Mouse (Mus musculus): ENCODE results near the gene Clca2. TPM values are rescaled to one million over a fixed set of nuclear protein-coding genes. Genes with fewer than 3 reads are reported as not detected.

Gene Clca2
- polyA plus RNA-seq (2014; fragmentation: Nextera tagmentation; extraction: Ambion mirVana): 0.18 and 0.24 TPM in 2 replicates

- H3K27ac ChIP-seq (ENCODE audit: low read depth, low read length): no peak within 1 kb of the TSS
- H3K9me3 ChIP-seq (ENCODE audit: control insufficient read depth, low read length): no peaks in the 10 kb centered on the region
- no peaks in the 10 kb centered on the region for H3K27me3 ChIP-seq (ENCODE audit: control insufficient read depth, insufficient read depth, low read length)
- DNase-seq (ENCODE audit: low spot score) (no peak), ATAC-seq (ENCODE audit: insufficient read depth, low FRiP score, low TSS enrichment) (no peak)
- 73% methylated on average over 6 of the region's 6 CpGs for WGBS
- H3K4me1 ChIP-seq (ENCODE audit: control insufficient read depth, insufficient read depth, low read length): no peaks in the 10 kb centered on the region
- H3K36me3 ChIP-seq (ENCODE audit: control insufficient read depth, insufficient read depth, low read length): no peaks in the 10 kb centered on the region
- no peak within 1 kb of the TSS for H3K4me2 ChIP-seq (ENCODE audit: low read depth)
- no peak within 1 kb of the TSS for H3K9ac ChIP-seq (ENCODE audit: low read length)
- H3K4me3 ChIP-seq (ENCODE audit: low read depth, low read length): no peak within 1 kb of the TSS
Measured at GRCm38 (mm10) chr3:145099291-145099690, at the start of gene Clca2. Gene Clca2, minus strand, starts transcription at chr3:145099443.

- H3K4me2 ChIP-seq (ENCODE audit: low read depth): no peak overlapping the region
- H3K27ac ChIP-seq (ENCODE audit: low read depth, low read length): no peak overlapping the region
- DNase-seq (ENCODE audit: low spot score) (no peak), ATAC-seq (ENCODE audit: insufficient read depth, low FRiP score, low TSS enrichment) (no peak)
- no peaks in the 10 kb centered on the region for H3K4me1 ChIP-seq (ENCODE audit: control insufficient read depth, insufficient read depth, low read length)
- no peaks in the 10 kb centered on the region for H3K27me3 ChIP-seq (ENCODE audit: control insufficient read depth, insufficient read depth, low read length)
- no peaks in the 10 kb centered on the region for H3K36me3 ChIP-seq (ENCODE audit: control insufficient read depth, insufficient read depth, low read length)
- no peak overlapping the region for H3K9ac ChIP-seq (ENCODE audit: low read length)
- H3K9me3 ChIP-seq (ENCODE audit: control insufficient read depth, low read length): no peaks in the 10 kb centered on the region
- H3K4me3 ChIP-seq (ENCODE audit: low read depth, low read length): no peak overlapping the region
Measured at GRCm38 (mm10) chr3:145147952-145148351, 48.7 kb upstream of the Clca2 start.

- 86% methylated on average over 2 of the region's 2 CpGs for WGBS
- Histone ChIP-seq H3K9me3 (ENCODE audit: control insufficient read depth, low read length) (no peaks in the 10 kb centered on the region), H3K27ac (ENCODE audit: low read depth, low read length) (no peak overlapping the region), H3K4me3 (ENCODE audit: low read depth, low read length) (no peak overlapping the region), H3K4me2 (ENCODE audit: low read depth) (no peak overlapping the region), H3K27me3 (ENCODE audit: control insufficient read depth, insufficient read depth, low read length) (no peaks in the 10 kb centered on the region), H3K9ac (ENCODE audit: low read length) (no peak overlapping the region), H3K4me1 (ENCODE audit: control insufficient read depth, insufficient read depth, low read length) (no peaks in the 10 kb centered on the region), H3K36me3 (ENCODE audit: control insufficient read depth, insufficient read depth, low read length) (no peaks in the 10 kb centered on the region)
- no peak for DNase-seq (ENCODE audit: low spot score)
- no peak for ATAC-seq (ENCODE audit: insufficient read depth, low FRiP score, low TSS enrichment)
Measured at GRCm38 (mm10) chr3:145147483-145147882, 48.2 kb upstream of the Clca2 start.

- no peaks in the 10 kb centered on the region for H3K36me3 ChIP-seq (ENCODE audit: control insufficient read depth, insufficient read depth, low read length)
- no peaks in the 10 kb centered on the region for H3K27me3 ChIP-seq (ENCODE audit: control insufficient read depth, insufficient read depth, low read length)
- H3K4me1 ChIP-seq (ENCODE audit: control insufficient read depth, insufficient read depth, low read length): no peaks in the 10 kb centered on the region
- no peak overlapping the region for H3K4me3 ChIP-seq (ENCODE audit: low read depth, low read length)
- H3K27ac ChIP-seq (ENCODE audit: low read depth, low read length): no peak overlapping the region
- H3K9me3 ChIP-seq (ENCODE audit: control insufficient read depth, low read length): no peaks in the 10 kb centered on the region
- WGBS: 93% methylated on average over 9 of the region's 9 CpGs
- ATAC-seq (ENCODE audit: insufficient read depth, low FRiP score, low TSS enrichment) (no peak), DNase-seq (ENCODE audit: low spot score) (no peak)
- H3K9ac ChIP-seq (ENCODE audit: low read length): no peak overlapping the region
- no peak overlapping the region for H3K4me2 ChIP-seq (ENCODE audit: low read depth)
Measured at GRCm38 (mm10) chr3:145146871-145147270, 47.6 kb upstream of the Clca2 start.

GRCm38 (mm10) chr3:145143856-145144255, 44.6 kb upstream of the Clca2 start:
- 89% methylated on average over 10 of the region's 10 CpGs for WGBS
- no peaks in the 10 kb centered on the region for H3K4me1 ChIP-seq (ENCODE audit: control insufficient read depth, insufficient read depth, low read length)
- H3K9ac ChIP-seq (ENCODE audit: low read length): no peak overlapping the region
- no peaks in the 10 kb centered on the region for H3K9me3 ChIP-seq (ENCODE audit: control insufficient read depth, low read length)
- no peak overlapping the region for H3K27ac ChIP-seq (ENCODE audit: low read depth, low read length)
- no peak for DNase-seq (ENCODE audit: low spot score)
- H3K27me3 ChIP-seq (ENCODE audit: control insufficient read depth, insufficient read depth, low read length): no peaks in the 10 kb centered on the region
- no peak overlapping the region for H3K4me3 ChIP-seq (ENCODE audit: low read depth, low read length)
- no peak for ATAC-seq (ENCODE audit: insufficient read depth, low FRiP score, low TSS enrichment)
- H3K36me3 ChIP-seq (ENCODE audit: control insufficient read depth, insufficient read depth, low read length): no peaks in the 10 kb centered on the region
- H3K4me2 ChIP-seq (ENCODE audit: low read depth): no peak overlapping the region

- Histone ChIP-seq H3K9ac (ENCODE audit: low read length) (no peak overlapping the region), H3K4me1 (ENCODE audit: control insufficient read depth, insufficient read depth, low read length) (no peaks in the 10 kb centered on the region), H3K4me3 (ENCODE audit: low read depth, low read length) (no peak overlapping the region), H3K4me2 (ENCODE audit: low read depth) (no peak overlapping the region), H3K27ac (ENCODE audit: low read depth, low read length) (no peak overlapping the region), H3K36me3 (ENCODE audit: control insufficient read depth, insufficient read depth, low read length) (no peaks in the 10 kb centered on the region), H3K9me3 (ENCODE audit: control insufficient read depth, low read length) (no peaks in the 10 kb centered on the region), H3K27me3 (ENCODE audit: control insufficient read depth, insufficient read depth, low read length) (no peaks in the 10 kb centered on the region)
- DNase-seq (ENCODE audit: low spot score) (no peak), ATAC-seq (ENCODE audit: insufficient read depth, low FRiP score, low TSS enrichment) (no peak)
Measured at GRCm38 (mm10) chr3:145142925-145143324, 43.7 kb upstream of the Clca2 start.

GRCm38 (mm10) chr3:145140236-145140635, 41.0 kb upstream of the Clca2 start:
- 83% methylated on average over 4 of the region's 4 CpGs for WGBS

GRCm38 (mm10) chr3:145131210-145131868, 32.1 kb upstream of the Clca2 start:
- DNase-seq (ENCODE audit: low spot score): peak; percentile 23
- no peak; the same call in 1 of the 2 replicates for ATAC-seq (ENCODE audit: insufficient read depth, low FRiP score, low TSS enrichment)

More at GRCm38 (mm10) chr3:145140236-145140635, 41.0 kb upstream of the Clca2 start:
- H3K36me3 ChIP-seq (ENCODE audit: control insufficient read depth, insufficient read depth, low read length): no peaks in the 10 kb centered on the region
- no peak for DNase-seq (ENCODE audit: low spot score)
- H3K4me3 ChIP-seq (ENCODE audit: low read depth, low read length): no peak overlapping the region
- no peak overlapping the region for H3K4me2 ChIP-seq (ENCODE audit: low read depth)
- no peak for ATAC-seq (ENCODE audit: insufficient read depth, low FRiP score, low TSS enrichment)
- H3K27ac ChIP-seq (ENCODE audit: low read depth, low read length): no peak overlapping the region
- H3K9me3 ChIP-seq (ENCODE audit: control insufficient read depth, low read length): no peaks in the 10 kb centered on the region
- H3K4me1 ChIP-seq (ENCODE audit: control insufficient read depth, insufficient read depth, low read length): no peaks in the 10 kb centered on the region
- H3K27me3 ChIP-seq (ENCODE audit: control insufficient read depth, insufficient read depth, low read length): no peaks in the 10 kb centered on the region
- no peak overlapping the region for H3K9ac ChIP-seq (ENCODE audit: low read length)

GRCm38 (mm10) chr3:145129356-145129755, 30.1 kb upstream of the Clca2 start:
- Histone ChIP-seq H3K4me2 (ENCODE audit: low read depth) (no peak overlapping the region), H3K36me3 (ENCODE audit: control insufficient read depth, insufficient read depth, low read length) (no peaks in the 10 kb centered on the region; the same call in 1 of the 2 replicates), H3K9ac (ENCODE audit: low read length) (no peak overlapping the region), H3K9me3 (ENCODE audit: control insufficient read depth, low read length) (no peaks in the 10 kb centered on the region), H3K4me3 (ENCODE audit: low read depth, low read length) (no peak overlapping the region), H3K27me3 (ENCODE audit: control insufficient read depth, insufficient read depth, low read length) (no peaks in the 10 kb centered on the region), H3K27ac (ENCODE audit: low read depth, low read length) (no peak overlapping the region), H3K4me1 (ENCODE audit: control insufficient read depth, insufficient read depth, low read length) (no peaks in the 10 kb centered on the region)
- no peak for ATAC-seq (ENCODE audit: insufficient read depth, low FRiP score, low TSS enrichment)
- DNase-seq (ENCODE audit: low spot score): no peak

More at GRCm38 (mm10) chr3:145131210-145131868, 32.1 kb upstream of the Clca2 start:
- no peaks in the 10 kb centered on the region for H3K4me1 ChIP-seq (ENCODE audit: control insufficient read depth, insufficient read depth, low read length)
- no peak overlapping the region for H3K9ac ChIP-seq (ENCODE audit: low read length)
- H3K27me3 ChIP-seq (ENCODE audit: control insufficient read depth, insufficient read depth, low read length): no peaks in the 10 kb centered on the region
- H3K9me3 ChIP-seq (ENCODE audit: control insufficient read depth, low read length): no peaks in the 10 kb centered on the region
- H3K36me3 ChIP-seq (ENCODE audit: control insufficient read depth, insufficient read depth, low read length): 0 out of 2 replicates have a peak, but pooled peaks cover 2% of the 10 kb centered on the region
- H3K4me3 ChIP-seq (ENCODE audit: low read depth, low read length): no peak overlapping the region
- H3K27ac ChIP-seq (ENCODE audit: low read depth, low read length): no peak overlapping the region
- no peak overlapping the region for H3K4me2 ChIP-seq (ENCODE audit: low read depth)
- 43% methylated on average over 3 of the region's 3 CpGs for WGBS
